Mouse (Mus musculus): ENCODE results near the gene Htr1d. TPM values are rescaled to one million over a fixed set of nuclear protein-coding genes. Genes with fewer than 3 reads are reported as not detected.

Htr1d gene
- total RNA-seq, 1 experiment from 2014 or later: not detected

GRCm38 (mm10) chr4:136452792-136453191 is 29.5 kb downstream of the Htr1d start:
- no peak for DNase-seq

- peak; percentile 74 for DNase-seq
Observed at GRCm38 (mm10) chr4:136454850-136455260, 31.5 kb downstream of the Htr1d start.

- DNase-seq: no peak
Observed at GRCm38 (mm10) chr4:136456516-136457218, 33.3 kb downstream of the Htr1d start.

- no peak for DNase-seq
Observed at GRCm38 (mm10) chr4:136458276-136458675, 35.0 kb downstream of the Htr1d start.

- no peak for DNase-seq
Observed at GRCm38 (mm10) chr4:136459210-136459609, 35.9 kb downstream of the Htr1d start.

- DNase-seq: no peak
Observed at GRCm38 (mm10) chr4:136461206-136461605, 37.9 kb downstream of the Htr1d start.

GRCm38 (mm10) chr4:136461761-136462085 is 38.4 kb downstream of the Htr1d start:
- DNase-seq: no peak

- DNase-seq: peak; percentile 79
Observed at GRCm38 (mm10) chr4:136462086-136462838, 38.9 kb downstream of the Htr1d start, which contains the start of gene 6030445D17Rik. 6030445D17Rik (plus strand) TSS chr4:136462250.

- DNase-seq: no peak
Observed at GRCm38 (mm10) chr4:136462839-136463178, 39.5 kb downstream of the Htr1d start.

GRCm38 (mm10) chr4:136463436-136463835 is 40.1 kb downstream of the Htr1d start:
- no peak for DNase-seq

GRCm38 (mm10) chr4:136466226-136466625 is 42.9 kb downstream of the Htr1d start:
- DNase-seq: no peak

- DNase-seq: peak; percentile 7
Observed at GRCm38 (mm10) chr4:136468553-136469327, 45.4 kb downstream of the Htr1d start.

- DNase-seq: peak; percentile 95
Observed at GRCm38 (mm10) chr4:136469371-136469903, 46.1 kb downstream of the Htr1d start, which contains the start of gene Luzp1. Luzp1 (plus strand) TSS chr4:136469761.

GRCm38 (mm10) chr4:136469941-136470346 is 46.6 kb downstream of the Htr1d start:
- peak; percentile 49 for DNase-seq

GRCm38 (mm10) chr4:136470347-136471071 is 47.2 kb downstream of the Htr1d start:
- peak; percentile 45 for DNase-seq

GRCm38 (mm10) chr4:136476692-136477091 is 53.4 kb downstream of the Htr1d start:
- no peak for DNase-seq

- no peak for DNase-seq
Observed at GRCm38 (mm10) chr4:136486549-136486948, 63.2 kb downstream of the Htr1d start.

All from adrenal gland, postnatal 25 days (tissue).